Mouse (Mus musculus) spleen, embryonic (tissue): ENCODE data around the gene Gfy.

Source experiments
- CTCF ChIA-PET: fragments of 350-600 bp; sonication (Branson Sonifier 250); formaldehyde crosslinking; loops from one replicate; lab custom pipeline; 2022; lab: Charles Lee

Gene Gfy

DNA sequence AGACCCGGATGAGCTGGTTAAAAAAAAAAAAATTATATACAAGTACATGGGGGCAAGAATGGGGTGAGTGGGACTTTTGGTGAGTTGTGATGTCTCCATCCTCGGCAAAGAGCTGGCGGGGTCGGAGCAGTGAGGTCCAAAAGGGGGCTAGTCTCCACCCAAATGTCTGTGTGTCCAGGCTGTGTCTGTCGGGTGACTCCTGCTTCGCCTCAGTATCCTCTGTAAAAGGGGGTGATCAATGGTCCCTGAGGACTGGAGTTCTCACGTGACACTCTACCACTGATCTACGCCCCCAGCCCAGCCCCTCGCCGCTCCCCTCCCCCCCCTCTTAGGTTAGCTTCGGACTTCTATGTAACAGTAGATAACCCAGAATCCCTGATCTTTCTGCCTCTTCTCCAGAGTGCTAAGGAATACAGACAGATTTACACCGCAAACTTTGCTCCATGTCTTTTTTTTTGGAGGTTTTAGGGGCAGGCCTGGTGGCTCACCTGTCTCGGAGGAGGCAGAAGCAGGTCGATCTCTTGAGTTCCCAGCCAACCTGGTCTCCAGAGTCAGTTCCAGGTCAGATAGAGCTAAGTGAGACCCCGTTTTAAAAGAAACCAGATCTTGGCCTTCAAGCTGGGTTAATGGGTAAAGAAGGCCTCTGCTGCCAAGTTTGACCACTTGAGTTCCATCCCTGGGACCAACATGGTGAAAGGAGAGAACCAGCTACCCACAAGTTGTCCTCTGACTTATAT, 49.4 kb downstream of the Gfy start:
- CTCF ChIA-PET: interaction anchor here (0.8 to 0.9 kb wide), 2 partner anchors 49 to 96 kb away, joined by 3 read pairs; no protein-coding TSS in a partner anchor

DNA sequence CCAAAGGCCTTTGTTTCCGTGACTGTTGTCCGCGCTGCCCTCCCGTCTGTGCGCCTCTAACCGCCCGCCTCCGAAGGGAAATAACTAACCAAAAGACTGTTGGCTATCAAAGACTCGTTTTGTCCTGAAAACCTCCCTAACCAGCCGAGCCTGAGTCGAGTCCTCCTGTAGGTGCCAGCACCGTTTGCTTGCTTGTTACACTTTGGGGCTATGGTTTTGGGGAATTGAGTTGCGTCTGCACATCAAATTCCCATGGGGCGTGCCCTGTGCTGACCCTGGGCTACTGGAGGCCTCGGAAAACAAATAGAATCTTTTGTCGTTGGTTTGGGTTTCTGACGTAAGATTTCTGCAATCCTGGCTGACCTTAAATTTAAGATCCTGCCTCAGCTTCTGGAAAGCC, 50.1 kb downstream of the Gfy start:
- CTCF ChIA-PET: interaction anchor here (0.6 kb wide), 1 partner anchor 21 kb away, joined by 4 read pairs; no protein-coding TSS in a partner anchor

DNA sequence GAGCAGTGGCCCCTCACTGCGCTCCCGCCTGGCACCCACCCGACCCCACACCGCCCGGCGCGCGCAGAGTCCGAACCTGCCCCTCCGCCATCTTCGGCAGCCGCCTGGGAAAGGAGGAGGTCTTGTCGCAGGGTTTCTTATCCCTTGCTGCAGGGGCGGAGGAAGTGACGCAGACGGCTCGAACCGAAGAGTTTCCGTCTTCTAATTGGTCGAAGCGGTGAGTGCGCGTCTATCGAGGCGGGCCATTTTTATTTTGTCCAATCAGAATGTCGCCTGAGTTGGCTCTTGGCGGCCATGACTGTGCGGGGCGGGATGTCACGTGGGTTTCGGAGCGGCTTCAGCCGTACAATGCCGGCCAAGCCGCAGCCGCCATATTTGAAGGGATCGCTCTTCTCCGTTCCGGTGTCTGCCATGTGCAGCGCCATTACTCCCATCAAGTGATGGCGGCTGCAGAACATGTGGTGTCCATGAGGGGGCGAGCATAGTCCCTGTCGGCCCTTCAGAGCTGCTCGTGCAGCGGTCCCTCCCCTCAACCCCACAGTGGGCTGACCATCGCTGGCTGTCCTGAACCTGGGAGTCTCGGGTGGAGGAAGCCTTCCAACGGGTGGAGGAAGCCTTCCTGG, 50.6 kb downstream of the Gfy start, which contains the start of gene Rpl13a:
Rpl13a (minus strand) TSS at position 138 of the 623 bp plus-strand sequence.
- CTCF ChIA-PET: interaction anchor here (0.6 kb wide), 1 partner anchor 22 kb away, joined by 4 read pairs; no protein-coding TSS in a partner anchor

DNA sequence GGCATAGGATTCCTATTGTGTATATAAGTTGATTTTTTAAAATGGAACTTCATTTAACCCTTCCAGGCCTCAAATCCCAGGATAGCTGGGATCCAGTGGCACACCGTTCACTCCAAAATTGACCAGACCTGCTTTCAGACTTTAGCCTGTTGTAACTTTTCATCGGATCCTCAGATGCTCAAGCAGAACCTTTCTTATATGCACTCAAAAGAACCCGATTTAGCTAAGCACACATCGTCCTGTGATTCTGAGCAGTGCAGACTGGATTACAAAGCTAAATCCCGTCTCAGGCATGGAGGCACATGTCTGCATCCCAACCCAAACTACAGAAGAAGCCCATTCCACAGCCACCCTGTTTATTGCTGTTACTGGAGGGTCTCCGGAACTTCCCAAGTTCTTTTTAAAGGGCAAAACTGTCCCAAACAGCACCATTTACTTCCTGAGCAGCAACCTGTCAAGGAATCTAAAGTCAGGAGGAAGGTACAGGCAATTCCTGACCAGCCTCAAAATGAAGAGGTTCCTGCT, 51.6 kb downstream of the Gfy start:
- CTCF ChIA-PET: no interaction called here

DNA sequence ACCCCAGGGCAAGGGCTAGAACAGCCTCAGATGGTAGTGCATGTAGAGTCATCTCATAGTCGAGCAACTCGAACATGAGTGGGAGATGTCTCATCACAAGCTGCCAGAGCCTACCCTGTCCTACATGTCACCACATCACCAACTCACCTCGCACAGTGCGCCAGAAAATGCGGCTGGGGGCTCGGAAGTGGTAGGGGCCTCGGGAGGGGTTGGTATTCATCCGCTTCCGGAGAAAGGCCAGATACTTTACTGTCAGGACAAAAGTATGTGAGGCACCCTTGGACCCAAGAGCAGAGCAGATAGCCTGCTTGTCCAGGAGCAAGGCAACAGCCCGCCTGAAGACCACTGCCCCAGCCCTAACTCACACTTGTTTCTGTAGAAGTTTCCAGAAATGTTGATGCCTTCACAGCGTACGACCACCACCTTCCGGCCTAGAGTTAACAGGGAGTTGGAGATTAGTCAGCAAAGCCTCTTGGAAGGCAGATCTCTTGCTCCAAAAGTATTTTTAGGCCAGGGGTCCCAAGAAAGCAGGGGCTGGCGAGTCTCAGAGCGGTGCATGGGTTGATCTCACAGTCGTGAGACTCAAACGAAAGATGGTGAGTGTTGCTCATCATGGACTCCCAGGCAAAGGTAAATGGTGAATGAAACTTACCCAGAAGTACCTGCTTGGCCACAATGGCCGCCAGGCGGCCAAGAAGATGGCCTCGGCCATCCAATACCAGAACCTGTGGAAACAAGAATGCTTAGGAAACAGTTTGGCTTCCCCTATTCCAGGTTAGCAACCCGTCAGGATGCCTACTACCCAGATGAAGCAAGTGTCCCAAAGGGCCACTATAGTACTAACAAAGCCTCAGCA, 52.3 kb downstream of the Gfy start:
- CTCF ChIA-PET: interaction anchor here (0.7 kb wide), 1 partner anchor 128 kb away, joined by 5 read pairs; no protein-coding TSS in a partner anchor
